Mouse (Mus musculus): ENCODE data around the gene Trip4.
"Not testable (repeated sequence)": the region's sequence is repeated elsewhere in the genome, so short reads cannot be mapped to it uniquely, and the experiment has no call there.

Trip4 gene

GRCm38 (mm10) chr9:65794313-65794712, 114.3 kb downstream of the Trip4 start:
- no peak for DNase-seq (ENCODE audit: low spot score in 2 of 2)

GRCm38 (mm10) chr9:65793506-65793905, 115.1 kb downstream of the Trip4 start:
- DNase-seq (ENCODE audit: low spot score in 2 of 2), result no peak

- no peak for DNase-seq (ENCODE audit: low spot score in 2 of 2)
These were observed 115.5 kb downstream of the Trip4 start for GRCm38 (mm10) chr9:65793086-65793485.

GRCm38 (mm10) chr9:65791846-65792245, 116.7 kb downstream of the Trip4 start:
- DNase-seq (ENCODE audit: low spot score in 2 of 2), result no peak

GRCm38 (mm10) chr9:65791106-65791505, 117.5 kb downstream of the Trip4 start:
- no peak for DNase-seq (ENCODE audit: low spot score in 2 of 2)

GRCm38 (mm10) chr9:65789788-65790187, 118.8 kb downstream of the Trip4 start:
- no peak for DNase-seq (ENCODE audit: low spot score in 2 of 2)

- no peak for DNase-seq (ENCODE audit: low spot score in 2 of 2)
These were observed 120.0 kb downstream of the Trip4 start for GRCm38 (mm10) chr9:65788556-65788955.

GRCm38 (mm10) chr9:65787829-65788344, 120.7 kb downstream of the Trip4 start:
- DNase-seq (ENCODE audit: low spot score in 2 of 2), result no peak

GRCm38 (mm10) chr9:65786885-65787787, 121.5 kb downstream of the Trip4 start:
- peak in 1 of 2 experiments; percentile 10 for DNase-seq (ENCODE audit: low spot score in 2 of 2)

- DNase-seq (ENCODE audit: low spot score in 2 of 2), result no peak
These were observed 122.7 kb downstream of the Trip4 start for GRCm38 (mm10) chr9:65785772-65786368.

GRCm38 (mm10) chr9:65779619-65780018, 129.0 kb downstream of the Trip4 start:
- DNase-seq (ENCODE audit: low spot score in 2 of 2), result not testable (repeated sequence)
